Mouse (Mus musculus): ENCODE results near the gene Lzts2. TPM values are rescaled to one million over a fixed set of nuclear protein-coding genes. Genes with fewer than 3 reads are reported as not detected.

The Lzts2 gene
- polyA plus RNA-seq (2015; fragmentation: Nextera tagmentation; extraction: Ambion mirVana) = 75.8 and 80.5 TPM in 2 replicates

GRCm38 (mm10) chr19:45014335-45014971, at the start of gene Lzts2:
Gene Lzts2, plus strand, starts transcription at chr19:45014414.
- peak within 1 kb of the TSS; percentile 100 for H3K27ac ChIP-seq (replicated peaks)
- peaks cover 58% of the 10 kb centered on the region for H3K4me1 ChIP-seq
- 3% methylated on average over 10 of the region's 10 CpGs for WGBS
- peak within 1 kb of the TSS; percentile 86 for H3K4me2 ChIP-seq (replicated peaks)
- H3K27me3 ChIP-seq = no peaks in the 10 kb centered on the region
- no peak for ATAC-seq (ENCODE audit: insufficient number of reproducible peaks, low FRiP score, low TSS enrichment, low read depth)
- H3K4me3 ChIP-seq (replicated peaks) = peak within 1 kb of the TSS; percentile 67
- H3K9ac ChIP-seq = peak within 1 kb of the TSS; percentile 54
- H3K36me3 ChIP-seq = peaks cover 24% of the 10 kb centered on the region
- no peaks in the 10 kb centered on the region for H3K9me3 ChIP-seq (replicated peaks)

- Histone ChIP-seq H3K27me3 (no peaks in the 10 kb centered on the region), H3K4me3 (replicated peaks) (no peak overlapping the region), H3K9ac (no peak overlapping the region), H3K27ac (replicated peaks) (no peak overlapping the region), H3K36me3 (peaks cover 79% of the 10 kb centered on the region), H3K4me2 (replicated peaks) (no peak overlapping the region), H3K4me1 (no peaks in the 10 kb centered on the region), H3K9me3 (replicated peaks) (no peaks in the 10 kb centered on the region)
- WGBS = 94% methylated on average over 1 of the region's 1 CpGs
- ATAC-seq (ENCODE audit: insufficient number of reproducible peaks, low FRiP score, low TSS enrichment, low read depth) = no peak
Measured at GRCm38 (mm10) chr19:44965978-44966377, 48.2 kb upstream of the Lzts2 start.

GRCm38 (mm10) chr19:44968329-44968728, 45.9 kb upstream of the Lzts2 start:
- ATAC-seq (ENCODE audit: insufficient number of reproducible peaks, low FRiP score, low TSS enrichment, low read depth) = no peak
- Histone ChIP-seq H3K4me2 (replicated peaks) (no peak overlapping the region), H3K27ac (replicated peaks) (no peak overlapping the region), H3K36me3 (peaks cover 88% of the 10 kb centered on the region), H3K27me3 (no peaks in the 10 kb centered on the region), H3K4me3 (replicated peaks) (no peak overlapping the region), H3K9me3 (replicated peaks) (no peaks in the 10 kb centered on the region), H3K9ac (no peak overlapping the region), H3K4me1 (no peaks in the 10 kb centered on the region)
- WGBS = 86% methylated on average over 3 of the region's 3 CpGs

GRCm38 (mm10) chr19:44976636-44977035, 37.6 kb upstream of the Lzts2 start:
- peaks cover 90% of the 10 kb centered on the region for H3K36me3 ChIP-seq
- 72% methylated on average over 6 of the region's 6 CpGs for WGBS

GRCm38 (mm10) chr19:44977148-44977547, 37.1 kb upstream of the Lzts2 start:
- Histone ChIP-seq H3K4me1 (no peaks in the 10 kb centered on the region), H3K9ac (no peak overlapping the region), H3K4me3 (replicated peaks) (no peak overlapping the region), H3K36me3 (peaks cover 90% of the 10 kb centered on the region), H3K4me2 (replicated peaks) (no peak overlapping the region), H3K27ac (replicated peaks) (no peak overlapping the region), H3K9me3 (replicated peaks) (no peaks in the 10 kb centered on the region), H3K27me3 (no peaks in the 10 kb centered on the region)
- WGBS = 88% methylated on average over 6 of the region's 6 CpGs
- no peak for ATAC-seq (ENCODE audit: insufficient number of reproducible peaks, low FRiP score, low TSS enrichment, low read depth)

More at GRCm38 (mm10) chr19:44976636-44977035, 37.6 kb upstream of the Lzts2 start:
- Histone ChIP-seq H3K27ac (replicated peaks) (no peak overlapping the region), H3K4me3 (replicated peaks) (no peak overlapping the region), H3K4me1 (no peaks in the 10 kb centered on the region), H3K9me3 (replicated peaks) (no peaks in the 10 kb centered on the region), H3K4me2 (replicated peaks) (no peak overlapping the region), H3K9ac (no peak overlapping the region), H3K27me3 (no peaks in the 10 kb centered on the region)
- no peak for ATAC-seq (ENCODE audit: insufficient number of reproducible peaks, low FRiP score, low TSS enrichment, low read depth)

GRCm38 (mm10) chr19:44980787-44981186, 33.4 kb upstream of the Lzts2 start:
- H3K36me3 ChIP-seq = peaks cover 58% of the 10 kb centered on the region
- no peaks in the 10 kb centered on the region for H3K4me1 ChIP-seq
- H3K4me2 ChIP-seq (replicated peaks) = no peak overlapping the region
- no peaks in the 10 kb centered on the region for H3K27me3 ChIP-seq
- H3K9ac ChIP-seq = no peak overlapping the region
- no peak overlapping the region for H3K4me3 ChIP-seq (replicated peaks)
- ATAC-seq (ENCODE audit: insufficient number of reproducible peaks, low FRiP score, low TSS enrichment, low read depth) = no peak
- H3K27ac ChIP-seq (replicated peaks) = no peak overlapping the region
- no peaks in the 10 kb centered on the region for H3K9me3 ChIP-seq (replicated peaks)
- WGBS = 83% methylated on average over 2 of the region's 2 CpGs

- Histone ChIP-seq H3K27me3 (no peaks in the 10 kb centered on the region), H3K4me3 (replicated peaks) (no peak overlapping the region), H3K36me3 (peaks cover 40% of the 10 kb centered on the region), H3K9me3 (replicated peaks) (no peaks in the 10 kb centered on the region), H3K4me2 (replicated peaks) (no peak overlapping the region), H3K27ac (replicated peaks) (no peak overlapping the region), H3K9ac (no peak overlapping the region), H3K4me1 (no peaks in the 10 kb centered on the region)
- 80% methylated on average over 7 of the region's 7 CpGs for WGBS
- ATAC-seq (ENCODE audit: insufficient number of reproducible peaks, low FRiP score, low TSS enrichment, low read depth) = no peak
Measured at GRCm38 (mm10) chr19:44982477-44983115, 31.6 kb upstream of the Lzts2 start.

GRCm38 (mm10) chr19:44983366-44983765, 30.8 kb upstream of the Lzts2 start:
- 85% methylated on average over 6 of the region's 6 CpGs for WGBS
- Histone ChIP-seq H3K27ac (replicated peaks) (no peak overlapping the region), H3K9me3 (replicated peaks) (no peaks in the 10 kb centered on the region), H3K9ac (no peak overlapping the region), H3K36me3 (peaks cover 32% of the 10 kb centered on the region), H3K4me3 (replicated peaks) (no peak overlapping the region), H3K4me2 (replicated peaks) (no peak overlapping the region), H3K27me3 (no peaks in the 10 kb centered on the region), H3K4me1 (peaks cover 4% of the 10 kb centered on the region)
- no peak for ATAC-seq (ENCODE audit: insufficient number of reproducible peaks, low FRiP score, low TSS enrichment, low read depth)

- no peak overlapping the region for H3K4me2 ChIP-seq (replicated peaks)
- no peak overlapping the region for H3K9ac ChIP-seq
- H3K27me3 ChIP-seq = no peaks in the 10 kb centered on the region
- no peaks in the 10 kb centered on the region for H3K9me3 ChIP-seq (replicated peaks)
- H3K27ac ChIP-seq (replicated peaks) = no peak overlapping the region
- no peak for ATAC-seq (ENCODE audit: insufficient number of reproducible peaks, low FRiP score, low TSS enrichment, low read depth)
- H3K4me1 ChIP-seq = peaks cover 9% of the 10 kb centered on the region
- peaks cover 23% of the 10 kb centered on the region for H3K36me3 ChIP-seq
- H3K4me3 ChIP-seq (replicated peaks) = no peak overlapping the region
- WGBS = 89% methylated on average over 4 of the region's 4 CpGs
Measured at GRCm38 (mm10) chr19:44984420-44984819, 29.8 kb upstream of the Lzts2 start.

GRCm38 (mm10) chr19:44985159-44985988, 28.8 kb upstream of the Lzts2 start:
- 45% methylated on average over 5 of the region's 5 CpGs for WGBS
- Histone ChIP-seq H3K9me3 (replicated peaks) (no peaks in the 10 kb centered on the region), H3K27ac (replicated peaks) (no peak overlapping the region), H3K36me3 (peaks cover 18% of the 10 kb centered on the region), H3K27me3 (no peaks in the 10 kb centered on the region), H3K4me1 (peaks cover 19% of the 10 kb centered on the region), H3K9ac (no peak overlapping the region), H3K4me2 (replicated peaks) (no peak overlapping the region), H3K4me3 (replicated peaks) (no peak overlapping the region)
- ATAC-seq (ENCODE audit: insufficient number of reproducible peaks, low FRiP score, low TSS enrichment, low read depth) = no peak

GRCm38 (mm10) chr19:44987004-44987403, 27.2 kb upstream of the Lzts2 start:
- H3K36me3 ChIP-seq = peaks cover 5% of the 10 kb centered on the region; the same call in 1 of the 2 replicates
- peaks cover 23% of the 10 kb centered on the region for H3K4me1 ChIP-seq
- no peak for ATAC-seq (ENCODE audit: insufficient number of reproducible peaks, low FRiP score, low TSS enrichment, low read depth)
- no peaks in the 10 kb centered on the region for H3K27me3 ChIP-seq
- H3K9me3 ChIP-seq (replicated peaks) = no peaks in the 10 kb centered on the region
- 63% methylated on average over 6 of the region's 6 CpGs for WGBS
- no peak overlapping the region for H3K4me2 ChIP-seq (replicated peaks)
- H3K27ac ChIP-seq (replicated peaks) = no peak overlapping the region
- no peak overlapping the region for H3K9ac ChIP-seq
- no peak overlapping the region for H3K4me3 ChIP-seq (replicated peaks)
